Mouse (Mus musculus): ENCODE data around the gene Golga5.
"Not testable (repeated sequence)": the region's sequence is repeated elsewhere in the genome, so short reads cannot be mapped to it uniquely, and the experiment has no call there.

Gene Golga5

GRCm38 (mm10) chr12:102443676-102444075 lies 25.3 kb upstream of the Golga5 start:
- intact Hi-C loops (cut with DNase I) = no loop called here

GRCm38 (mm10) chr12:102445436-102445835 lies 23.5 kb upstream of the Golga5 start:
- intact Hi-C loops (cut with DNase I) = no loop called here

DNA sequence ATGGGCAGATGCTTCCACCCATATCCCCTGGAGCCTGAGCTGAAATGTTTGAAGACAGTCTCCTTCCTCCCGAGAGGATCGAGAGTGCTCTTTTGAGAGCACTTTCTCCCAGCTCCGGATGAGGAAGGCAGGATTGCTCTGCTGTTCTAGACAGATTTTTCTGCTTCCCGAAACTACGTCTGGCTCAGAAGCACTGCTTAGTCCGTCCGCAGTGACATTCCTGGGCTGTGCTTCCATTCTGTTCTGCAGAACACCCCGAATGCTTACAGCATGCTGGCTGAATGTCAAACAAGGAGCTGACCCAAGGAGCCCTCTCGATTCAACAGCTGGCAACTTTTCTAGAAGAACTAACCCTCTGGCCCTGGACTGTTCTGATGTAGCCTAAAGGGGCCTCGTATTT lies 18.5 kb upstream of the Golga5 start:
- intact Hi-C loops (cut with DNase I) = no loop called here

DNA sequence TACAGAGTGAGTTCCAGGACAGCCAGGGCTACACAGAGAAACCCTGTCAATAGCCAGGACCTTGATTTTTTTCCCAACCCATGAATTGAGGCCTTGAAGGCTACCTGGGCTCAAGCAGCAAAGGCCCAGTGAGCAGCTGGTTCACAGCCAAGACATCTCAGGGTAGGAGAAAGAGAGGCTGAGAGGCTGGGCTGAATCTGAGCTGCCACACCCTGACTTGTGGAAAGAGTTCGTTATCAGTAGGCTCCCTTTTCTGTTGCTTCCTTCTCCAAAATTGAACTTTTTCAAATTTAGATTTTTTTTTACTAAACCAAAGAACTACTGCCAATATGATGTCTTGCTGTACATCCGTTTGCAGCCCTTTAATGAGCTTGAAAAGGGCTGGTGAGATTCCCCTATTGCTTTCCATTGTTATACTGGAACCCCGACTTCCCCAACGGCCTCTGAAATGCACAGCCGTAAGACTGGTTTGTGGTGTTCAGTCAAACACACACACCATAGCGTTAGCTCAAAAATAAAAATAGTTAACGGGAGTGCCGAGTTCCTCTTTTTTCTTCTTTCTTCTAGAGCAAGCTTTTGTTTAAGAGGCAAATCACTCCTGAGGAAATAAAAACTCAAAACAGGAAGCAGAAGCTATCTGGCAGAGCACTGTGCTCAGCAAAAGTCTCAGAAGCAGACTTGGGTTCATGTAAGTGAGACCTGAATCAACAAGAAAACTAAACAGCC lies 17.6 kb upstream of the Golga5 start:
- intact Hi-C loops (cut with DNase I) = no loop called here

- intact Hi-C loops (cut with DNase I) = no loop called here
Measured at GRCm38 (mm10) chr12:102453581-102453980, 15.4 kb upstream of the Golga5 start.

- intact Hi-C loops (cut with DNase I) = no loop called here
Measured at GRCm38 (mm10) chr12:102456467-102457193, 12.3 kb upstream of the Golga5 start.

GRCm38 (mm10) chr12:102460014-102460413 lies 8.9 kb upstream of the Golga5 start:
- intact Hi-C loops (cut with DNase I) = loop anchor here (10.0 kb wide), 1 partner anchor 475 kb away; no protein-coding TSS in a partner anchor

- intact Hi-C loops (cut with DNase I) = loop anchor here (10.0 kb wide), 1 partner anchor 476 kb away; no protein-coding TSS in a partner anchor
Measured at GRCm38 (mm10) chr12:102461177-102461576, 7.8 kb upstream of the Golga5 start.

- intact Hi-C loops (cut with DNase I) = loop anchor here (10.0 kb wide), 1 partner anchor 480 kb away; no protein-coding TSS in a partner anchor
Measured at GRCm38 (mm10) chr12:102464650-102465049, 4.3 kb upstream of the Golga5 start.

DNA sequence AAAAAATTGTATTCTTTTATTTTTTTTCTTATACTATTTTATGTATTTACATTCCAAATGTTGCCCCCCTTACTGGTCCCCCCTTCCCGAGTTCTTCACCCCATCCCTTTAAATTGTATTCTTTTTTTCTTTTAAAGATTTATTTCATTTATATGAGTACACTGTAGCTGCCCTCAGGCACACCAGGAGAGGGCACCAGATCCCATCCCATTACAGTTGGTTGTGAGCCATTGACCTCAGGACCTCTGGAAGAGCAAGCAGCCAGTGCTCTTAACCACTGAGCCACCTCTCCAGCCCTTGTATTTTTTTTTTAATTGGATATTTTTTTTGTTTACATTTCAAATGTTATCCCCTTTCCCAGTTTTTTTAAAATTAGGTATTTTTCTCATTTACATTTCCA lies 799 bp upstream of the Golga5 start:
- intact Hi-C loops (cut with DNase I) = loop anchor here (10.0 kb wide), 1 partner anchor 483 kb away; no protein-coding TSS in a partner anchor

DNA sequence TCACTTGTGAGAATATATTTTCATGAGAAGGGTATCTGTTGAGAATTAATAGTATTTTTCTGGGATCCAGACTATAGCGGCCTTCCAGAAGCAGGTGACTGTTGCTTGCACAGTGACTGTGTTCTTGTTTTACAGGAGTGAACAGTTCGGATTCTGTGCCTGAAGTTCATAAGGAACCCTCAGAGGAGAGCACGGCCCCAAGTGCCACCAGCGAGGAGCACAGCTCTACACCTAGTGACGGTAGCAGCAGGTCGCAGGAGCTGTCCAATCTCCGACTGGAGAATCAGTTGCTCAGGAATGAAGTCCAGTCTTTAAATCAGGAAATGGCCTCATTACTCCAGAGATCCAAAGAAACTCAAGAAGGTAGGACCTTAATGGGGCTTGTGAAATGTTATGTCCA lies 5.5 kb downstream of the Golga5 start:
- intact Hi-C loops (cut with DNase I) = no loop called here

- intact Hi-C loops (cut with DNase I) = no loop called here
Measured at GRCm38 (mm10) chr12:102480481-102480880, 11.5 kb downstream of the Golga5 start.

DNA sequence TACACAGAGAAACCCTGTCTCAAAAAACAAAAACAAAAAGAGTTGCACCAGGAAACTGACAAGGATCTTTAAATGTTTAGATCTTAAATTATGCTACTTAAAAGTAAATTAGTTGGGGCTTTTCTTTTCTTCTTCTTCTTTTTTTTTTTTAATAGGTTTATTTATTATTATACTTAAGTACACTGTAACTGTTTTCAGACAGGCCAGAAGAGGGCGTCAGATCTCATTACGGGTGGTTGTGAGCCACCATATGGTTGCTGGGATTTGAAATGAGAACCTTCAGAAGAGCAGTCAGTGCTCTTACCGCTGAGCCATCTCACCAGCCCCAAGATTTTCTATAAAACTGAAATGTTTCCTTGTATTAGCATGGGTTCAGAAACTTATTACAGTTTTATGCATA lies 16.0 kb downstream of the Golga5 start:
- intact Hi-C loops (cut with DNase I) = no loop called here

DNA sequence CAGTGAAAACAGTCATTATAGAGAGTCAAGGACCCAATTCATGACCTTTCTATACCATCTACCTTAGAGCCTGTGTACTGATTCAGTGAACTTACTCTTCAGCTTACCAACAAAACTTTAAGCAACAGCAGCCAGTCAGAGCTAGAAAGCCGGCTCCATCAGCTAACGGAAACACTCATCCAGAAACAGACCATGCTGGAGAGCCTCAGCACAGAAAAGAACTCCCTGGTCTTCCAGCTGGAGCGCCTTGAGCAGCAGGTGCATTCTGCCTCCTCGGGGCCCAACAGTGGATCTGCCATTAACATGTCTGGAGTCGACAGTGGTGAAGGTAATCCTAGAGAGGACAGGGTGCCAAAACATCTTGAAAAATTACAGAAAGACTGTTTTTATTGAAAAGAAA lies 23.0 kb downstream of the Golga5 start:
- intact Hi-C loops (cut with DNase I) = no loop called here

GRCm38 (mm10) chr12:102495754-102496153 lies 26.8 kb downstream of the Golga5 start:
- intact Hi-C loops (cut with DNase I) = not testable (repeated sequence)

- intact Hi-C loops (cut with DNase I) = no loop called here
Measured at GRCm38 (mm10) chr12:102497905-102498304, 29.0 kb downstream of the Golga5 start.

GRCm38 (mm10) chr12:102498726-102499125 lies 29.8 kb downstream of the Golga5 start:
- intact Hi-C loops (cut with DNase I) = no loop called here

DNA sequence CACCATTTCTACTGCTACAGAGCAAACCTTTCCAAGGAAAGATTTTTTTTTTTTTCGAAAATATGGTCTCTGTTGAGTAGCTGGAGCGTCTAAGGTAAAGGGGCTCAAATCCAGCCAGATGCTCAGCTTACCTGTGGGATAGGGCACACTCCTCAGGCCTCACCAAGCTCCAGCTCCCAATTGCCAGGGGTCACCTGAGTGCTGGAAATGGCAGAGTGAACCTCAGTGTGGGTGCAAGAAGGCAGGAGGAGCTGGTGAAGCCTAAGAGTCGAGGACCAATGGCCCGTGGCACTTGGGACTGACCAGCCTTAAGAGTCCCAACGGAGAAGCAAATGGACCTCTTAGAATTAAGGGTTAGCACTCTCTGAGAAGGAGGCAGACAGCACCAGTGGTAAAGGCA lies 30.3 kb downstream of the Golga5 start:
- intact Hi-C loops (cut with DNase I) = no loop called here

- intact Hi-C loops (cut with DNase I) = no loop called here
Measured at GRCm38 (mm10) chr12:102499723-102500122, 30.8 kb downstream of the Golga5 start.

DNA sequence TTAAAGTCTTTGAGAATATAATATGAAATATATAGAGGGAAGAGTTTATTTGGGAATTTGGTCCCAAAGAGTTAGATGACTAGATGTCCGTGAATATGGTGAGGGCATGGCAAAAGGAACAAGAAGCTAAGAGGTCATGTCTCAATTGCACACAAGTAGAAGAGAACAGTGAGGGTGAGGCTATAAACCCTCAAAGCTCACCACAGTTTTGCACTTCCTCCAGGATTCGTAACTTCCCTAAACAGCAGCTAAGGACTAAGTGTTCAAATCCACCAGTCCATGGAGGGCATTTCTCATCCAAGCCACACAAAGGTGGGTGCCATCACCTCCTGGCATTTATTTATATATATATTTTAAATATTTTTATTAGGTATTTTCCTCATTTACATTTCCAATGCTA lies 32.1 kb downstream of the Golga5 start:
- intact Hi-C loops (cut with DNase I) = no loop called here

- intact Hi-C loops (cut with DNase I) = no loop called here
Measured at GRCm38 (mm10) chr12:102501848-102502595, 33.1 kb downstream of the Golga5 start.

Measured in adrenal gland (tissue).